Comparison of ENCODE assay signal across 22 mouse cellular contexts in the genomic region with DNA sequence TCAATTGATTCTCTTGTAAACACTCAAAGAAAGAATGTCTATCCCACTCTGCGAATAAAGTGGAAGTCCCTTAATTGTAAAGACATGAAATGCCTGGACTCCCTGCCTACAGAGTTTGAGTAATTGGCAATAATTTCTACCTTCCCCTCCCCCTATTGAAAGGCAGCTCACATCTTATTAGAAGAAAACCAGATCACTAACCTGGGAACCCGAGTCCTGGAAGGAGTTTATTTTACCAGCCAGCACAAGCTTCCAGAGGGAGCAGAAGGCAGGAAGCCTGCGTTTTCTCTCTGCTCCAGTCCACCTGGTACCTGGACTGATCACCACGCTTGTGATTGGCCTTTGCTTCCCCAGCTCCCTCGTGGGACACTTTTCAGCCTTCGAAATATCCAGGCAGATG. TPM values are rescaled to one million over a fixed set of nuclear protein-coding genes. Genes with fewer than 3 reads are reported as not detected.
DNase-seq lines count a peak whose midpoint lies in the region; ATAC-seq and TF ChIP-seq lines count a peak whose summit lies in the region.
"Had no signal": no experiment of that assay in that cellular context is flagged by ENCODE, and none has a peak within 500 bp of the region (broad histone marks: within the 10 kb centered on the region; RNA-seq: fewer than 3 reads in every experiment).

No protein-coding gene starts in this region.

- peak overlapping the region; percentile 46; the same call in 1 of the 2 replicates for H3K27ac ChIP-seq in lung, embryonic 14.5 days (ENCODE audit: low read depth)
- peak overlapping the region; percentile 55; the same call in 1 of the 2 replicates for H3K27ac ChIP-seq in embryonic facial prominence, embryonic 13.5 days
- H3K27ac ChIP-seq in liver, embryonic 11.5 days (ENCODE audit: low read depth, low read length): no peak overlapping the region
- H3K27ac ChIP-seq: embryonic facial prominence, embryonic 15.5 days; left cerebral cortex, adult 2 months; liver, embryonic 14.5 days; neural tube, embryonic 12.5 days had no signal

- no peak for DNase-seq in lung, embryonic 14.5 days
- DNase-seq in lung, postnatal 4 days: no peak
- DNase-seq in embryo, embryonic 11 days: peak; percentile 71
- peak; percentile 32 for DNase-seq in mesoderm, embryonic 11.5 days (ENCODE audit: low read depth, low spot score)
- DNase-seq in liver, embryonic 11.5 days (ENCODE audit: low spot score): no peak
- DNase-seq: cerebellum, adult 18-20 months; forebrain, postnatal 0 days; gastrocnemius, postnatal 14 days; kidney, adult 9 months; lung, postnatal 14 days; midbrain, embryonic 14.5 days had no signal

- H3K9me3 ChIP-seq in lung, embryonic 14.5 days (ENCODE audit: low read depth, low read length): no peaks in the 10 kb centered on the region
- H3K9me3 ChIP-seq in embryonic facial prominence, embryonic 13.5 days: no peaks in the 10 kb centered on the region
- H3K9me3 ChIP-seq in liver, embryonic 11.5 days (ENCODE audit: control insufficient read depth, low read length): no peaks in the 10 kb centered on the region
- H3K9me3 ChIP-seq: embryonic facial prominence, embryonic 15.5 days; neural tube, embryonic 12.5 days had no signal

- no peak overlapping the region for H3K4me2 ChIP-seq in lung, embryonic 14.5 days
- H3K4me2 ChIP-seq in embryonic facial prominence, embryonic 13.5 days: no peak overlapping the region
- H3K4me2 ChIP-seq in liver, embryonic 11.5 days: no peak overlapping the region
- H3K4me2 ChIP-seq: embryonic facial prominence, embryonic 15.5 days; heart, embryonic 11.5 days; neural tube, embryonic 12.5 days had no signal

- no peak for ATAC-seq in lung, embryonic 14.5 days (ENCODE audit: insufficient read depth)
- no peak for ATAC-seq in embryonic facial prominence, embryonic 13.5 days (ENCODE audit: insufficient number of reproducible peaks, insufficient read depth, low FRiP score, low TSS enrichment, low read depth)
- no peak for ATAC-seq in erythroblast, adult 5-6 weeks (replicated peaks; ENCODE audit: low FRiP score, poor library complexity, severe bottlenecking)
- ATAC-seq in liver, embryonic 11.5 days (replicated peaks; ENCODE audit: low FRiP score): no peak
- ATAC-seq: forebrain, postnatal 0 days had no signal

- H3K4me1 ChIP-seq in lung, embryonic 14.5 days (ENCODE audit: insufficient read depth): peaks cover 8% of the 10 kb centered on the region; the same call in 1 of the 2 replicates
- H3K4me1 ChIP-seq in embryonic facial prominence, embryonic 13.5 days: peaks cover 43% of the 10 kb centered on the region
- H3K4me1 ChIP-seq in liver, embryonic 11.5 days (replicated peaks; ENCODE audit: control insufficient read depth, insufficient read depth, low read length): peaks cover 20% of the 10 kb centered on the region

- no peak overlapping the region for H3K9ac ChIP-seq in lung, embryonic 14.5 days
- H3K9ac ChIP-seq in embryonic facial prominence, embryonic 13.5 days: no peak overlapping the region
- no peak overlapping the region for H3K9ac ChIP-seq in liver, embryonic 11.5 days (ENCODE audit: low read depth, low read length)
- H3K9ac ChIP-seq: embryonic facial prominence, embryonic 15.5 days; forebrain, postnatal 0 days; liver, embryonic 14.5 days; neural tube, embryonic 12.5 days had no signal

- WGBS in lung, embryonic 14.5 days: 14% methylated on average over 6 of the region's 6 CpGs
- WGBS in embryonic facial prominence, embryonic 13.5 days: 24% methylated on average over 6 of the region's 6 CpGs
- 36% methylated on average over 6 of the region's 6 CpGs for WGBS in liver, embryonic 11.5 days

- no peak for TF ChIP-seq CTCF in lung, embryonic 14.5 days (IDR thresholded peaks at IDR 0.05; ENCODE audit: low read depth)

- H3K27me3 ChIP-seq in lung, embryonic 14.5 days (ENCODE audit: insufficient read depth, low read length): no peaks in the 10 kb centered on the region
- H3K27me3 ChIP-seq in embryonic facial prominence, embryonic 13.5 days: no peaks in the 10 kb centered on the region
- no peaks in the 10 kb centered on the region for H3K27me3 ChIP-seq in liver, embryonic 11.5 days (replicated peaks; ENCODE audit: control insufficient read depth, insufficient read depth, low read length)
- H3K27me3 ChIP-seq: embryonic facial prominence, embryonic 15.5 days; neural tube, embryonic 12.5 days had no signal

- H3K4me3 ChIP-seq in lung, embryonic 14.5 days (ENCODE audit: low read depth, low read length): no peak overlapping the region
- H3K4me3 ChIP-seq in embryonic facial prominence, embryonic 13.5 days: no peak overlapping the region
- no peak overlapping the region for H3K4me3 ChIP-seq in liver, embryonic 11.5 days (ENCODE audit: low read depth, low read length)
- H3K4me3 ChIP-seq: embryonic facial prominence, embryonic 15.5 days; left cerebral cortex, adult 2 months; neural tube, embryonic 12.5 days had no signal

- no peaks in the 10 kb centered on the region for H3K36me3 ChIP-seq in lung, embryonic 14.5 days (ENCODE audit: insufficient read depth)
- H3K36me3 ChIP-seq in embryonic facial prominence, embryonic 13.5 days: no peaks in the 10 kb centered on the region
- H3K36me3 ChIP-seq in liver, embryonic 11.5 days (ENCODE audit: control insufficient read depth, insufficient read depth, low read length): no peaks in the 10 kb centered on the region
- H3K36me3 ChIP-seq: embryonic facial prominence, embryonic 15.5 days; neural tube, embryonic 12.5 days had no signal

RNA-seq across cellular contexts. Expression of a gene that starts 25.9 kb away (rescaled TPM):
- 59.6 and 62.6 TPM in 2 replicates for polyA plus RNA-seq in lung, embryonic 14.5 days (2014; fragmentation: Nextera tagmentation; extraction: Ambion mirVana)
- polyA plus RNA-seq in embryonic facial prominence, embryonic 13.5 days (2015; fragmentation: Nextera tagmentation; extraction: Ambion mirVana): 103 and 125 TPM in 2 replicates
- 11.1 and 13.1 TPM in 2 replicates for total RNA-seq in erythroblast, adult 5-6 weeks (2015; ENCODE audit: low replicate concordance)
- total RNA-seq in erythroblast, adult 5-6 weeks (2017; ENCODE audit: low replicate concordance): 8.4 and 18.3 TPM in 2 replicates
- polyA plus RNA-seq in liver, embryonic 11.5 days (2014; fragmentation: Nextera tagmentation; extraction: Ambion mirVana): 39.1 and 49.7 TPM in 2 replicates

RNA-seq across cellular contexts. Expression of a gene that starts 26.6 kb away (rescaled TPM):
- polyA plus RNA-seq in lung, embryonic 14.5 days (2014; fragmentation: Nextera tagmentation; extraction: Ambion mirVana): 70.3 and 82.4 TPM in 2 replicates
- polyA plus RNA-seq in embryonic facial prominence, embryonic 13.5 days (2015; fragmentation: Nextera tagmentation; extraction: Ambion mirVana): 86.0 and 102 TPM in 2 replicates
- total RNA-seq in erythroblast, adult 5-6 weeks (2015; ENCODE audit: low replicate concordance): not detected in 2 replicates
- not detected in 2 replicates for total RNA-seq in erythroblast, adult 5-6 weeks (2017; ENCODE audit: low replicate concordance)
- polyA plus RNA-seq in liver, embryonic 11.5 days (2014; fragmentation: Nextera tagmentation; extraction: Ambion mirVana): 21.5 and 21.8 TPM in 2 replicates
- total RNA-seq: MEL had no signal

RNA-seq across cellular contexts. Expression of a gene that starts 50.2 kb away (rescaled TPM):
- polyA plus RNA-seq in lung, embryonic 14.5 days (2014; fragmentation: Nextera tagmentation; extraction: Ambion mirVana): 0.34 TPM in 1 of 2 replicates, not detected in the other
- polyA plus RNA-seq in embryonic facial prominence, embryonic 13.5 days (2015; fragmentation: Nextera tagmentation; extraction: Ambion mirVana): 2.1 and 2.8 TPM in 2 replicates
- total RNA-seq in erythroblast, adult 5-6 weeks (2015; ENCODE audit: low replicate concordance): not detected in 2 replicates
- total RNA-seq in erythroblast, adult 5-6 weeks (2017; ENCODE audit: low replicate concordance): not detected in 2 replicates
- polyA plus RNA-seq in liver, embryonic 11.5 days (2014; fragmentation: Nextera tagmentation; extraction: Ambion mirVana): 1.0 and 1.9 TPM in 2 replicates
- total RNA-seq: gastrocnemius, postnatal 14 days; layer of hippocampus, adult 18-20 months; left cerebral cortex, adult 2 months; MEL had no signal
- polyA plus RNA-seq: spleen, adult 2 months; thymus, postnatal 0 days had no signal

Comparison
In these comparisons a context has a peak if more than half of its experiments do, and no peak if none do; other contexts are left out.
1. DNase-seq: peak in embryo, embryonic 11 days (single experiment) and mesoderm, embryonic 11.5 days (single experiment); none in lung, embryonic 14.5 days (single experiment), lung, postnatal 4 days (0 of 2) and liver, embryonic 11.5 days (single experiment).